Mouse (Mus musculus) cerebellum, adult 2 months (tissue): ENCODE results near the gene Ankrd34a. TPM values are rescaled to one million over a fixed set of nuclear protein-coding genes. Genes with fewer than 3 reads are reported as not detected.

Experiments used
- DNase-seq, 2 experiments: peaks; one replicate each; pipeline ENCODE4 v3.0.0; 2021
- H3K27ac ChIP-seq: fragments of 200-500 bp; 2 replicates; pipeline ENCODE4 v1.5.1; 2012; ENCODE audit warnings: low read length, control low read depth, inconsistent platforms; ENCODE audit not compliant: insufficient read depth
- H3K27me3 ChIP-seq: fragments of 200-500 bp; 2 replicates; pipeline ENCODE4 v1.6.1; 2012; ENCODE audit warnings: inconsistent platforms, mild to moderate bottlenecking, low read length, moderate library complexity; ENCODE audit not compliant: control insufficient read depth, insufficient read depth
- H3K4me1 ChIP-seq: fragments of 200-500 bp; 2 replicates; pipeline ENCODE4 v1.6.1; 2011; ENCODE audit warnings: low read length; ENCODE audit not compliant: control insufficient read depth, insufficient read depth
- H3K4me3 ChIP-seq: fragments of 200-500 bp; replicated peaks from 2 replicates; pipeline ENCODE3; 2011; ENCODE audit warnings: mild to moderate bottlenecking, low read depth, low read length, control low read depth; ENCODE audit not compliant: insufficient read depth
- CTCF ChIP-seq: fragments of 200-500 bp; IDR thresholded peaks from 2 replicates; pipeline ENCODE4 v1.5.1; 2011; ENCODE audit warnings: low read depth, mild to moderate bottlenecking, control low read depth, low read length, moderate library complexity, borderline replicate concordance; ENCODE audit not compliant: insufficient read depth
- POLR2A ChIP-seq: fragments of 200-500 bp; IDR thresholded peaks from 2 replicates; pipeline ENCODE4 v1.6.1; 2011; ENCODE audit warnings: low read length, control low read depth, borderline replicate concordance; ENCODE audit not compliant: insufficient read depth
- WGBS: fragments of 180-500 bp; shearing (Covaris S2); methylation state at CpG from one replicate; pipeline ENCODE4 v1.1.7; 2018; 5-methylcytosine and 5-hydroxymethylcytosine counted together
- polyA plus RNA-seq: library from polyadenylated mRNA; depleted of rRNA; stranded (reverse); fragments of >200 nt; gene quantifications from 2 replicates; pipeline ENCODE4 v1.2.3, GENCODE M21; 2012

The Ankrd34a gene
- polyA plus RNA-seq, 1 experiment: 53.2 TPM

GRCm38 (mm10) chr3:96629729-96630600 is 33.5 kb downstream of the Ankrd34a start, which contains the start of gene Rbm8a:
Rbm8a (plus strand) TSS chr3:96629933.
- H3K27ac ChIP-seq: peak within 1 kb of the TSS; percentile 45
- under 1% methylated on average over 48 of the region's 48 CpGs for WGBS
- H3K4me1 ChIP-seq: no peaks in the 10 kb centered on the region; the same call in 1 of the 2 replicates
- DNase-seq: peak; percentile 97
- peak within 1 kb of the TSS; percentile 69 for H3K4me3 ChIP-seq
- no peaks in the 10 kb centered on the region for H3K27me3 ChIP-seq
- TF ChIP-seq POLR2A (peak; percentile 97), CTCF (no peak)

GRCm38 (mm10) chr3:96632058-96632457 is 35.6 kb downstream of the Ankrd34a start:
- Histone ChIP-seq H3K4me1 (peaks cover 7% of the 10 kb centered on the region), H3K27me3 (no peaks in the 10 kb centered on the region)
- DNase-seq: no peak

GRCm38 (mm10) chr3:96634015-96634414 is 37.6 kb downstream of the Ankrd34a start:
- TF ChIP-seq CTCF (no peak), POLR2A (no peak)

More at GRCm38 (mm10) chr3:96632058-96632457, 35.6 kb downstream of the Ankrd34a start:
- Histone ChIP-seq H3K4me3 (no peak overlapping the region), H3K27ac (no peak overlapping the region)
- TF ChIP-seq CTCF (no peak), POLR2A (no peak)

GRCm38 (mm10) chr3:96634928-96635879 is 38.8 kb downstream of the Ankrd34a start, which contains the start of the genes Pex11b and Gm42957:
Pex11b (plus strand) TSS chr3:96635376.
Gm42957 (plus strand) TSS chr3:96635474.
- no peak for TF ChIP-seq CTCF
- TF ChIP-seq POLR2A: peak; percentile 68; the same call in 1 of the 2 replicates
- H3K4me3 ChIP-seq: peak within 1 kb of the TSS; percentile 87
- WGBS: 2% methylated on average over 60 of the region's 60 CpGs
- H3K4me1 ChIP-seq: peaks cover 7% of the 10 kb centered on the region
- H3K27me3 ChIP-seq: no peaks in the 10 kb centered on the region
- H3K27ac ChIP-seq: peak within 1 kb of the TSS; percentile 30
- DNase-seq: peak; percentile 88 to 91

More at GRCm38 (mm10) chr3:96634015-96634414, 37.6 kb downstream of the Ankrd34a start:
- Histone ChIP-seq H3K27ac (no peak overlapping the region), H3K4me1 (peaks cover 7% of the 10 kb centered on the region), H3K27me3 (no peaks in the 10 kb centered on the region), H3K4me3 (no peak overlapping the region)
- DNase-seq: no peak
- WGBS: 79% methylated on average over 1 of the region's 1 CpGs

GRCm38 (mm10) chr3:96635906-96636305 is 39.5 kb downstream of the Ankrd34a start:
- peak overlapping the region; percentile 87 for H3K4me3 ChIP-seq
- WGBS: 5% methylated on average over 15 of the region's 15 CpGs
- H3K27ac ChIP-seq: peak overlapping the region; percentile 30
- H3K27me3 ChIP-seq: no peaks in the 10 kb centered on the region
- TF ChIP-seq POLR2A (no peak), CTCF (no peak)
- no peak for DNase-seq
- peaks cover 7% of the 10 kb centered on the region for H3K4me1 ChIP-seq

- Histone ChIP-seq H3K4me3 (peak overlapping the region; percentile 29), H3K27me3 (no peaks in the 10 kb centered on the region), H3K27ac (no peak overlapping the region), H3K4me1 (peaks cover 7% of the 10 kb centered on the region)
- TF ChIP-seq POLR2A (no peak), CTCF (no peak)
- WGBS: 55% methylated on average over 11 of the region's 11 CpGs
- no peak for DNase-seq
These were observed 40.0 kb downstream of the Ankrd34a start for GRCm38 (mm10) chr3:96636448-96636847.

GRCm38 (mm10) chr3:96639219-96639618 is 42.8 kb downstream of the Ankrd34a start:
- Histone ChIP-seq H3K4me3 (no peak overlapping the region), H3K27ac (no peak overlapping the region), H3K4me1 (peaks cover 7% of the 10 kb centered on the region), H3K27me3 (no peaks in the 10 kb centered on the region)
- peak; percentile 53 to 73 for DNase-seq
- TF ChIP-seq CTCF: peak; percentile 72
- no peak for TF ChIP-seq POLR2A
- 56% methylated on average over 1 of the region's 1 CpGs for WGBS
